Mouse (Mus musculus) kidney, adult 9 months (tissue): Measurements from ENCODE around the gene A930004D18Rik.

Experiments
- DNase-seq: peaks from one replicate; pipeline ENCODE4 v3.0.0; 2022

Gene A930004D18Rik

GRCm38 (mm10) chr2:18033166-18034108 is 4.1 kb downstream of the A930004D18Rik start:
- DNase-seq: peak; percentile 9

GRCm38 (mm10) chr2:18032538-18032895 is 5.0 kb downstream of the A930004D18Rik start:
- DNase-seq: peak; percentile 75

GRCm38 (mm10) chr2:18031831-18032537 is 5.6 kb downstream of the A930004D18Rik start:
- DNase-seq: peak; percentile 64

GRCm38 (mm10) chr2:18031271-18031821 is 6.2 kb downstream of the A930004D18Rik start:
- DNase-seq: peak; percentile 70

- peak; percentile 44 for DNase-seq
Measured at GRCm38 (mm10) chr2:18030581-18030980, 7.0 kb downstream of the A930004D18Rik start.

- peak; percentile 8 for DNase-seq
Measured at GRCm38 (mm10) chr2:18029656-18030055, 7.9 kb downstream of the A930004D18Rik start.

GRCm38 (mm10) chr2:18028140-18029021 is 9.2 kb downstream of the A930004D18Rik start:
- peak; percentile 97 for DNase-seq

- DNase-seq: peak; percentile 98
Measured at GRCm38 (mm10) chr2:18027448-18028139, 9.9 kb downstream of the A930004D18Rik start.

GRCm38 (mm10) chr2:18026116-18026947 is 11.2 kb downstream of the A930004D18Rik start:
- peak; percentile 89 for DNase-seq

GRCm38 (mm10) chr2:18025781-18026115 is 11.8 kb downstream of the A930004D18Rik start:
- DNase-seq: no peak

GRCm38 (mm10) chr2:18025116-18025515 is 12.4 kb downstream of the A930004D18Rik start:
- DNase-seq: no peak

GRCm38 (mm10) chr2:18022886-18023285 is 14.7 kb downstream of the A930004D18Rik start:
- no peak for DNase-seq

- no peak for DNase-seq
Measured at GRCm38 (mm10) chr2:18019122-18019521, 18.4 kb downstream of the A930004D18Rik start.

GRCm38 (mm10) chr2:18017321-18017720 is 20.2 kb downstream of the A930004D18Rik start:
- DNase-seq: no peak

- no peak for DNase-seq
Measured at GRCm38 (mm10) chr2:18016639-18017038, 20.9 kb downstream of the A930004D18Rik start.

GRCm38 (mm10) chr2:18015581-18015980 is 22.0 kb downstream of the A930004D18Rik start:
- DNase-seq: no peak

GRCm38 (mm10) chr2:18012866-18013265 is 24.7 kb downstream of the A930004D18Rik start:
- no peak for DNase-seq

- DNase-seq: no peak
Measured at GRCm38 (mm10) chr2:18011226-18011625, 26.3 kb downstream of the A930004D18Rik start.

- no peak for DNase-seq
Measured at GRCm38 (mm10) chr2:18005137-18005536, 32.4 kb downstream of the A930004D18Rik start.

GRCm38 (mm10) chr2:18004286-18004685 is 33.3 kb downstream of the A930004D18Rik start:
- peak; percentile 37 for DNase-seq

GRCm38 (mm10) chr2:18002306-18002705 is 35.2 kb downstream of the A930004D18Rik start:
- DNase-seq: no peak
